Mouse (Mus musculus) testis, adult 2 months (tissue): ENCODE results near the gene Tgfbi.
A peak's percentile ranks its signal among the peaks of the same experiment; 100 is the strongest.

Experiments
- CTCF ChIP-seq: fragments of 200-500 bp; IDR thresholded peaks from 2 replicates; pipeline ENCODE4 v1.5.1; 2012; ENCODE audit warnings: low read depth, mild to moderate bottlenecking, inconsistent platforms, low read length, moderate library complexity; ENCODE audit not compliant: control insufficient read depth, insufficient read depth, insufficient replicate concordance
- POLR2A ChIP-seq: fragments of 200-500 bp; IDR thresholded peaks from 2 replicates; pipeline ENCODE4 v1.6.1; 2012; ENCODE audit warnings: low read depth, mild to moderate bottlenecking, inconsistent platforms, low read length, moderate library complexity; ENCODE audit not compliant: control insufficient read depth

- TF ChIP-seq CTCF (no peak), POLR2A (peak; percentile 71; the same call in 1 of the 2 replicates)
Observed at GRCm38 (mm10) chr13:56682326-56682725, 73.0 kb downstream of the Tgfbi start.
